Mouse (Mus musculus) layer of hippocampus, postnatal 25 days (tissue): ENCODE measurements at regions not wholly inside any gene's neighbourhood (a gene's known extent, or its start where the extent isn't known, plus 50 kb on each side); places are given as distances from the start of the nearest gene placed in this dataset.
"Not testable (repeated sequence)": the region's sequence is repeated elsewhere in the genome, so short reads cannot be mapped to it uniquely, and the experiment has no call there.

ENCODE experiments used
- DNase-seq, 2 experiments: peaks; one replicate each; pipeline ENCODE4 v3.0.0; 2022; ENCODE audit warnings: mixed read lengths in 2 of 2, low spot score in 1 of 2; ENCODE audit errors: extremely low spot score in 1 of 2

GRCm38 (mm10) chr10:84262943-84263342 is 177.5 kb downstream of the Nuak1 start:
- DNase-seq, result no peak

GRCm38 (mm10) chr10:84285832-84286506 is 154.4 kb downstream of the Nuak1 start:
- DNase-seq, result peak; percentile 9 to 20

GRCm38 (mm10) chr10:84294422-84294821 is 146.0 kb downstream of the Nuak1 start:
- no peak for DNase-seq

GRCm38 (mm10) chr10:84296168-84296567 is 144.2 kb downstream of the Nuak1 start:
- DNase-seq, result no peak

GRCm38 (mm10) chr10:84301561-84301960 is 138.8 kb downstream of the Nuak1 start:
- DNase-seq, result no peak

- no peak for DNase-seq
Measured at GRCm38 (mm10) chr10:84302821-84303520, 137.4 kb downstream of the Nuak1 start.

- DNase-seq, result not testable (repeated sequence)
Measured at GRCm38 (mm10) chr10:84308746-84309145, 131.7 kb downstream of the Nuak1 start.

GRCm38 (mm10) chr10:84310653-84311052 is 129.7 kb downstream of the Nuak1 start:
- DNase-seq, result no peak

GRCm38 (mm10) chr10:84312656-84313055 is 127.7 kb downstream of the Nuak1 start:
- no peak for DNase-seq

- no peak for DNase-seq
Measured at GRCm38 (mm10) chr10:84316857-84317256, 123.5 kb downstream of the Nuak1 start.

- DNase-seq, result no peak
Measured at GRCm38 (mm10) chr10:84317960-84318359, 122.4 kb downstream of the Nuak1 start.
